Mouse (Mus musculus) frontal cortex, adult (tissue): ENCODE results near the gene Klri1.
"Not testable (repeated sequence)": the region's sequence is repeated elsewhere in the genome, so short reads cannot be mapped to it uniquely, and the experiment has no call there.

Experiments
- ATAC-seq: cut with Nextera tagmentation; 2 replicates; pipeline ENCODE4 v1.9.2; 2017; ENCODE audit warnings: mild to moderate bottlenecking, moderate library complexity, mixed read lengths; ENCODE audit not compliant: low TSS enrichment

Gene Klri1

GRCm38 (mm10) chr6:129717032-129717431, at the start of gene Klri1:
Gene Klri1 (minus strand): TSS chr6:129717132.
- no peak for ATAC-seq

- ATAC-seq, result no peak
Measured at GRCm38 (mm10) chr6:129747654-129748032, 30.7 kb upstream of the Klri1 start.

- no peak for ATAC-seq
Measured at GRCm38 (mm10) chr6:129747016-129747653, 30.2 kb upstream of the Klri1 start.

- ATAC-seq, result no peak
Measured at GRCm38 (mm10) chr6:129746151-129746550, 29.2 kb upstream of the Klri1 start.

GRCm38 (mm10) chr6:129740069-129740721, 23.3 kb upstream of the Klri1 start, which contains the start of gene Klri2:
Gene Klri2 (minus strand): TSS chr6:129740484.
- ATAC-seq, result no peak

GRCm38 (mm10) chr6:129736414-129736813, 19.5 kb upstream of the Klri1 start:
- no peak for ATAC-seq

GRCm38 (mm10) chr6:129727237-129727636, 10.3 kb upstream of the Klri1 start:
- no peak for ATAC-seq

- no peak for ATAC-seq
Measured at GRCm38 (mm10) chr6:129721390-129721789, 4.5 kb upstream of the Klri1 start.

- ATAC-seq, result no peak
Measured at GRCm38 (mm10) chr6:129720487-129720886, 3.6 kb upstream of the Klri1 start.

- ATAC-seq, result no peak
Measured at GRCm38 (mm10) chr6:129713566-129713965, 3.4 kb downstream of the Klri1 start.

GRCm38 (mm10) chr6:129691436-129691835, 25.5 kb downstream of the Klri1 start:
- ATAC-seq, result not testable (repeated sequence)

GRCm38 (mm10) chr6:129680379-129680778, 36.6 kb downstream of the Klri1 start:
- no peak for ATAC-seq

- no peak for ATAC-seq
Measured at GRCm38 (mm10) chr6:129678873-129679272, 38.1 kb downstream of the Klri1 start, which contains the start of gene Klrc1. Gene Klrc1 (minus strand): TSS chr6:129678973.

- ATAC-seq, result not testable (repeated sequence)
Measured at GRCm38 (mm10) chr6:129661301-129661700, 55.6 kb downstream of the Klri1 start.

- not testable (repeated sequence) for ATAC-seq
Measured at GRCm38 (mm10) chr6:129660589-129660988, 56.3 kb downstream of the Klri1 start, which contains the start of gene Klrc2. Gene Klrc2 (minus strand): TSS chr6:129660689.
